Mouse (Mus musculus): ENCODE results near the gene Sall1.

Sall1 gene

GRCm38 (mm10) chr8:89043940-89044339 lies at the start of gene Sall1:
Sall1 (minus strand) TSS chr8:89044162.
- no peak for DNase-seq (ENCODE audit: low spot score in 2 of 2)

DNA sequence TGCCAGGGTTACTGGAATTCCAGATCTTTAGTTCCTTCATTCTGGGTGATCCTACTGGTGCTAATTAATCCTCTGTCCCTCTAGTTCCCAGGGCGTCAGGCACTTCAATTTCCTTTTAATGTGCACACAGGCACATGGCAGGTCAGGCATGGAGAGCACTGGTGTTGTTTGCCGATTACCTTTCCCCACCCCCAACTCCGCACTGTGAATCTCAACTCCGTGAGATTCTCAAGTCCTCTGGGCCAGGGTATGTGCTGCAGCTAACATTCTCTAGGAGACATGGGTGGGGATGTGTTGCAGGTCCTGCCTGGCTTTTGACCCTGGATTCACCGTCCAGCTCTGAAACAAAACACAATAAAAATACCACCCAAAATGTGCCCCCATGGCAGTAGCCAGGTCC lies 46.0 kb upstream of the Sall1 start:
- no peak for DNase-seq (ENCODE audit: low spot score in 2 of 2)

DNA sequence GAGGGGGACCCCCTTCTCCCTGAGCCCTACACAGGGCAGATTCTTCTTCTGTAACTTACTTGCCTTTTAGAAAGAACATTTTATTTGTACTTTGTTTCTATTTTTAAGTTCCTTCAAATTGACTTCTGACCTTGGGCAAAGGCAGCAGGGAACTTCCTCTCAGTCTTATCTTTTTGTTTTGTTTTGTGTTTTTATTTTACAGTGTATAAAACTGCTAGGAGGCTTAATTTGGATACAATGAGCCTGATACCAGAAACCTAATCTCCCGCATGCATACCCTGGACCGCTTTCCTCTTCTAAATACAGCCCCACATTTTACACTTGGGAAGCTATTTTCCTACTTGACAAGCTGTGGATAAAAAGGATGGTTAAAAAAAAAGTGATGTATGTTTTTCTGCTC lies 35.2 kb upstream of the Sall1 start:
- no peak for DNase-seq (ENCODE audit: low spot score in 2 of 2)

DNA sequence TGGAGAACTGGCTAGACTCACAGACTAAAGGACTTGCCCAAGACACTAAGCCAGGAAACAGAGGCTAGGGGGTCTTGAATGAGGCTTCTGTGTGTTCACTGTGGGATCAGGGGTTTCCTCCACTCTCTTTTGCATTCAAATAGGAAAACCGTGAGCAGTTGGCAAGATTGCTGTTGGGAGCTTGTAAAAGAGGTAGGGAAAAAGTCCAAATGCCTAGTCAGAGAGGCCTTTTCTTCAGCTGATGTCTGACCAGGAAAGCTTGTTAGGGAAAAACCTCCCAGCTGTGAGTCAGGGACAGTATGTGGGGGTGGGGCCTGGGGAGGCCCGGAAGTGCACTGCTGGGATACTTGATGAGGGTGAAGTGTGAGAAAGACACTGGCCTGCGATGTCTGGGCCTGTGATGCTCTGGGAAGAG lies 29.0 kb upstream of the Sall1 start:
- no peak for DNase-seq (ENCODE audit: low spot score in 2 of 2)

- no peak for DNase-seq (ENCODE audit: low spot score in 2 of 2)
Measured at GRCm38 (mm10) chr8:89067499-89067898, 23.5 kb upstream of the Sall1 start.

DNA sequence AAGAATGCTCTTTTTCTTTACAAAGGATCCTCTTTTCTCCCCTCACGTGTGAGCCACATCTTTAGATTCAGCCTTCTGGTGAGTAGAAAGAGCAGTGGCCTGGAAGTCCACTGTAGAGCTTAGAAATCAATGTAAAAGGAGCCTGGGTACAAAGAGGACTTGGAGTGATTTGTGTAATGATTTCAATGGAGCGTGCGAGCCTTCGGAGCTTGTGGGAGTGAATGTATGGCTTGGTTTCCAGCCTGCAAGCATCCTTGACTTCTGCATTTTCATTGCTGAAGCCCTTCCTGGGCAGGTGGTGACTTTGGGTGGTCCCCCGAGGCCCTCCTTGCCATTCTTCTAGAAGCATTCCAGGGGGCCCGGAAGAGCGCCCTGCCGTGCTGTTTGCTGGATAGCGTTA lies 20.1 kb upstream of the Sall1 start:
- no peak for DNase-seq (ENCODE audit: low spot score in 2 of 2)

- DNase-seq (ENCODE audit: low spot score in 2 of 2) = no peak
Measured at GRCm38 (mm10) chr8:89063366-89064040, 19.5 kb upstream of the Sall1 start.

GRCm38 (mm10) chr8:89060717-89061116 lies 16.8 kb upstream of the Sall1 start:
- no peak for DNase-seq (ENCODE audit: low spot score in 2 of 2)

DNA sequence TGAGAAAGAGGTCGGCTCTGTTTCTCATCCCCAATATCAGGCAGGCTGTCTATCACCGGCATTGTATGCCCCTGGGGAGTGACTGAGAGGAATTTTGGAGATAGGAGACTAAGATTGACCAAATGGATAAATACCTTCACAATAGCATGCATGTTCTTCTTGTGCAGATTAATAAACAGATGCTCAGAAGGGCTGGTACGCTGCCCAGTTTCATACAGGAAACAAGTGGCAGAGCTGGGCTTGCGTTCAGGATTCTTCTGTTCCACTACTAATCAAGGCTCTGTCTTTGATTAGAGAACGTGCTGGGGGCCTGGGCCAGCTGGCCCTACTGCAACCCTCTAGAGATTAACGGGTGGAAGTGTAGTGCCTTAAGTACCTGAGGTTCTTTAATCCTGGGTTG lies 15.5 kb upstream of the Sall1 start:
- no peak for DNase-seq (ENCODE audit: low spot score in 2 of 2)

- DNase-seq (ENCODE audit: low spot score in 2 of 2) = no peak
Measured at GRCm38 (mm10) chr8:89052880-89053279, 8.9 kb upstream of the Sall1 start.

DNA sequence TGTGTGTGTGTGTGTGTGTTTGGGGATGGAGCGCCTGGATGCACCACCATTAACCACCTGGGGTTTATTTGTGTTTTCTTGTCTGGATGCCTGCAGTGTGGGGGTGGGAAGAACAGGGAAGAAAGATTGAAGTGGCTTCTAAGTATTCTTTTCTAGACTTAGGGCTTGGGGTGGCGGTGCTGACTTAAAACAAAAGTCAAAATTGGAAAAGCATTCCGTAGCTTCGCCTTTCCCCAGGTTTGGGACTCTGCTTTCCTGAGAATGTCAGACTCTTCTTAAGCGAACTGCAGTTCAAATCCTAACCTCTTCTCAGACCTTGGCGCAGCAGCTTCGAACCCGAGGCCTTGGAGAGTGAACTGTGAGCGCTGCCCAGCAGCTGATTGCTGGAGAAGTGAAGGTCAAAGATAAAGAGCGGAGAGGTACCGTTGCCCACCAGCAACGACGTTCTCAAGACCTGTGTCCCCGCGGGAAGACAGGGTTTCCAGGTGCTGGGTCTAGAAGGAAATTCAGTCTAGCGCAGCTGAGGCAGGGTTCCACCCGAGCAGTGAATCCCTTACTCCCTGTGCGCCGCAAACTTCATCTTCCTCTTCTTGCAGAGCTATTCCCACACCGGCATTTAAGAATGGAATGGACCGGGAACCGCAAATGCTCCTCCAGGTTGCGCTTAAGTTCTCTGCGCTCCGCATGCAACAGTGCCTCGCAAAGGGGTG lies 2.8 kb upstream of the Sall1 start:
- no peak for DNase-seq (ENCODE audit: low spot score in 2 of 2)

DNA sequence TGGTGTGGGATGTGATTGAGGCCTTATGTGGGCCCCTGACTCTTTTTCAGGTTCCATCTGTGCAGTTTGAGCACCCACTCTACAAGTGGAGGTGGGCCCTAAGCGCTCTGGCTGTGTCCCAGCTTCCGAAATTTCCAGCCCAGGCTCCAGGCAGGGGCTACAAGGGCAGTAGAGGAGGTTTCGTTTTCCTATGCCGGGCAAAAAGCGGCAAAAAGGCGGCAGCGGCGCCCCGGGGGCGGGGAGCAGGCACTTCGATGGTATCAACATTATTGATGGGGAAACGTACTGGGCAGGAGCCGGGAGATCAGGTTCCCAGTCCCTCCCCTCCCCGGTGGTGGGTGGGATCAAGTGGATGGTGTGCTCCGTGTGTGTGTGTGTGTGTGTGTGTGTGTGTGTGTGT lies 2.3 kb upstream of the Sall1 start:
- no peak for DNase-seq (ENCODE audit: low spot score in 2 of 2)

GRCm38 (mm10) chr8:89045726-89046125 lies 1.8 kb upstream of the Sall1 start:
- DNase-seq (ENCODE audit: low spot score in 2 of 2) = no peak

- DNase-seq (ENCODE audit: low spot score in 2 of 2) = no peak
Measured at GRCm38 (mm10) chr8:89045218-89045601, 1.2 kb upstream of the Sall1 start.

- DNase-seq (ENCODE audit: low spot score in 2 of 2) = no peak
Measured at GRCm38 (mm10) chr8:89044511-89045217, 702 bp upstream of the Sall1 start.

DNA sequence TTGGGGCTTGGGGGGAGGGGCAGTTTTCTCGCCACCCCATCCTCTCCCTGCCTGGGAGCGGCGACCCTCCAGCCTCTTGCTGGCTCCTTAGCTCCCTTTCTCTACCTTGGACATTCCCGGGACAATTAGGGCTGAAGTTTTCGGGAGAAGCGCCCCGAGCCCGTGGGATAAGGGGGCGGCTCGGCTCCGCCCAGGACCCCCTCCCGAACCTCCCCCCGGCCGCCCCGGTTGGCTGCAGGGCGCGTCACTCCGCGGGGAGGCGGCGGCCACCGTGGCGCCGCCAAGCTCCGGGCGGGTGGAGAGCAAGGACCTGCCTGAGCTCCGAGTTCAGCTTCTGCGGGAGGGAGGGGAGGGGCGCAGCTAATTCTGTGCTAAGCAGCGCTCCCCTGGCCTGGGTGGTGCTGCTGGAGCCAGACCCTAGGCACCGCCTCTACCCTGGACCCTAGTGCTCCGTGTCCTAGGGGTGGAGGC lies 556 bp downstream of the Sall1 start:
- peak in 1 of 2 experiments; percentile 46 for DNase-seq (ENCODE audit: low spot score in 2 of 2)

- peak; percentile 58 to 74 for DNase-seq (ENCODE audit: low spot score in 2 of 2)
Measured at GRCm38 (mm10) chr8:89042560-89043370, 1.2 kb downstream of the Sall1 start.

- DNase-seq (ENCODE audit: low spot score in 2 of 2) = no peak
Measured at GRCm38 (mm10) chr8:89042118-89042460, 1.9 kb downstream of the Sall1 start.

- DNase-seq (ENCODE audit: low spot score in 2 of 2) = no peak
Measured at GRCm38 (mm10) chr8:89041421-89042117, 2.4 kb downstream of the Sall1 start.

DNA sequence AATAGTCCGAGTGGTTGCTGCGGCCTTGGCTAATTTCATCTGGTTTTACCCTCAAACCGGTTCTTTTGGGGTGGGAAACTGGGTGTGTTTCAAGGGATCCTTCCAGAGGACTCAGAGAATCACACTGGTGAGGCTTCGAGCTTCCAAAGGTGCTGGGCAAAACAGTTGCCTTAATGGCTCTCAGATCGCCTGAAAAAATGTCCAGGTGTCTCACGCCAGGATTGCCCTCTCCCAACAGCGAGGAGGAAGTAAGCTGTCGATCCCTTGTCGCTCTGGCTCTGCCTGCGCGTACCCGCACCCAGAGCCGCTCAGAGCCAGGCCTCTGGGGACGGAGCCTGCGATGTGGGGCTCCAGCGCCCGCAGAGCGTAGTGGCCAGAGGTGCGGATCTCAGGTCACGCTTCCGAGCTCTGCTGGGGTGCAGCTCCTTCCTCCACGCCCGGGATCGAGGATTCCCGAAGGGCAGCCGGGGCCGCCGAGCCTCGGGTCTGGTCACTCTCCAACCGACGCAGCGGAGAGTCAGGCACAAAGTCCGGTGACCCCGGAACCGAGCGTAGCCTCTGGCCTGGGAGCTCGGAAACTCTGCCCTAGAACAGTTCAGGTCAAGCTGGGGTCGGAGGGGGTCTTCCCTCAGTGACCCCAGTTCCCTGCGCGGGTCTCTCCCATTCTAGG lies 3.1 kb downstream of the Sall1 start:
- DNase-seq (ENCODE audit: low spot score in 2 of 2) = no peak

GRCm38 (mm10) chr8:89039890-89040289 lies 4.1 kb downstream of the Sall1 start:
- no peak for DNase-seq (ENCODE audit: low spot score in 2 of 2)
